Mouse (Mus musculus): ENCODE data around the gene Map2. TPM values are rescaled to one million over a fixed set of nuclear protein-coding genes. Genes with fewer than 3 reads are reported as not detected.

Map2 gene
- total RNA-seq, 2 experiments from 2014 or later = 3.3 to 4.0 TPM

- no peak for DNase-seq
Measured at GRCm38 (mm10) chr1:66196716-66197115, 21.6 kb downstream of the Map2 start.

- no peak for DNase-seq
Measured at GRCm38 (mm10) chr1:66205517-66205916, 30.4 kb downstream of the Map2 start.

- no peak for DNase-seq
Measured at GRCm38 (mm10) chr1:66206904-66207303, 31.8 kb downstream of the Map2 start.

GRCm38 (mm10) chr1:66211074-66211791 lies 36.2 kb downstream of the Map2 start:
- no peak for DNase-seq

GRCm38 (mm10) chr1:66221497-66221896 lies 46.4 kb downstream of the Map2 start:
- DNase-seq = no peak

GRCm38 (mm10) chr1:66223331-66223730 lies 48.3 kb downstream of the Map2 start:
- no peak for DNase-seq

GRCm38 (mm10) chr1:66226372-66227368 lies 51.6 kb downstream of the Map2 start:
- DNase-seq = no peak

- DNase-seq = no peak
Measured at GRCm38 (mm10) chr1:66228205-66228604, 53.1 kb downstream of the Map2 start.

GRCm38 (mm10) chr1:66230345-66230744 lies 55.3 kb downstream of the Map2 start:
- no peak for DNase-seq

- no peak for DNase-seq
Measured at GRCm38 (mm10) chr1:66231963-66232362, 56.9 kb downstream of the Map2 start.

- DNase-seq = no peak
Measured at GRCm38 (mm10) chr1:66244910-66245309, 69.8 kb downstream of the Map2 start.

GRCm38 (mm10) chr1:66251649-66252332 lies 76.7 kb downstream of the Map2 start:
- DNase-seq = no peak

- DNase-seq = no peak
Measured at GRCm38 (mm10) chr1:66252333-66252724, 77.3 kb downstream of the Map2 start.

GRCm38 (mm10) chr1:66263220-66263619 lies 88.1 kb downstream of the Map2 start:
- no peak for DNase-seq

- DNase-seq = no peak
Measured at GRCm38 (mm10) chr1:66266231-66266924, 91.3 kb downstream of the Map2 start.

GRCm38 (mm10) chr1:66277663-66278062 lies 102.6 kb downstream of the Map2 start:
- no peak for DNase-seq

- DNase-seq = no peak
Measured at GRCm38 (mm10) chr1:66279222-66280009, 104.3 kb downstream of the Map2 start.

GRCm38 (mm10) chr1:66280152-66280551 lies 105.1 kb downstream of the Map2 start:
- no peak for DNase-seq

GRCm38 (mm10) chr1:66282447-66282846 lies 107.4 kb downstream of the Map2 start:
- DNase-seq = no peak

- no peak for DNase-seq
Measured at GRCm38 (mm10) chr1:66288987-66289386, 113.9 kb downstream of the Map2 start.

Measured in gastrocnemius, postnatal 25 days (tissue).